Mouse (Mus musculus): ENCODE results near the gene Slirp.

Slirp gene

GRCm38 (mm10) chr12:87443700-87444122, at the start of gene Slirp, which contains the start of gene Alkbh1:
Slirp (plus strand) TSS chr12:87443896.
Alkbh1 (minus strand) TSS chr12:87444017.
- ATAC-seq (ENCODE audit: low TSS enrichment) = peak; percentile 99

GRCm38 (mm10) chr12:87394316-87394715, 49.4 kb upstream of the Slirp start:
- ATAC-seq (ENCODE audit: low TSS enrichment) = no peak

- ATAC-seq (ENCODE audit: low TSS enrichment) = no peak
These were observed 46.6 kb upstream of the Slirp start for GRCm38 (mm10) chr12:87397126-87397525.

- no peak for ATAC-seq (ENCODE audit: low TSS enrichment)
These were observed 45.8 kb upstream of the Slirp start for GRCm38 (mm10) chr12:87397811-87398417.

GRCm38 (mm10) chr12:87399119-87399819, 44.4 kb upstream of the Slirp start:
- ATAC-seq (ENCODE audit: low TSS enrichment) = no peak

- ATAC-seq (ENCODE audit: low TSS enrichment) = no peak
These were observed 41.8 kb upstream of the Slirp start for GRCm38 (mm10) chr12:87401883-87402282.

- ATAC-seq (ENCODE audit: low TSS enrichment) = no peak
These were observed 38.5 kb upstream of the Slirp start for GRCm38 (mm10) chr12:87405165-87405564.

GRCm38 (mm10) chr12:87405721-87406120, 38.0 kb upstream of the Slirp start:
- no peak for ATAC-seq (ENCODE audit: low TSS enrichment)

- ATAC-seq (ENCODE audit: low TSS enrichment) = no peak
These were observed 35.7 kb upstream of the Slirp start for GRCm38 (mm10) chr12:87407869-87408605.

- ATAC-seq (ENCODE audit: low TSS enrichment) = no peak
These were observed 34.6 kb upstream of the Slirp start for GRCm38 (mm10) chr12:87409123-87409522.

- no peak for ATAC-seq (ENCODE audit: low TSS enrichment)
These were observed 32.7 kb upstream of the Slirp start for GRCm38 (mm10) chr12:87410999-87411398.

- peak; percentile 81 for ATAC-seq (ENCODE audit: low TSS enrichment)
These were observed 30.4 kb upstream of the Slirp start for GRCm38 (mm10) chr12:87413179-87413790.

GRCm38 (mm10) chr12:87415358-87415757, 28.3 kb upstream of the Slirp start:
- no peak for ATAC-seq (ENCODE audit: low TSS enrichment)

- ATAC-seq (ENCODE audit: low TSS enrichment) = peak; percentile 52; the same call in 1 of the 2 replicates
These were observed 27.0 kb upstream of the Slirp start for GRCm38 (mm10) chr12:87416690-87417089.

- ATAC-seq (ENCODE audit: low TSS enrichment) = peak; percentile 47; the same call in 1 of the 2 replicates
These were observed 24.8 kb upstream of the Slirp start for GRCm38 (mm10) chr12:87418921-87419320.

GRCm38 (mm10) chr12:87419974-87420485, 23.7 kb upstream of the Slirp start:
- no peak for ATAC-seq (ENCODE audit: low TSS enrichment)

GRCm38 (mm10) chr12:87421708-87422507, 21.8 kb upstream of the Slirp start:
- ATAC-seq (ENCODE audit: low TSS enrichment) = no peak

GRCm38 (mm10) chr12:87423700-87424099, 20.0 kb upstream of the Slirp start:
- ATAC-seq (ENCODE audit: low TSS enrichment) = no peak

- no peak for ATAC-seq (ENCODE audit: low TSS enrichment)
These were observed 19.2 kb upstream of the Slirp start for GRCm38 (mm10) chr12:87424516-87424915.

- no peak for ATAC-seq (ENCODE audit: low TSS enrichment)
These were observed 17.2 kb upstream of the Slirp start for GRCm38 (mm10) chr12:87426354-87427031.

- no peak for ATAC-seq (ENCODE audit: low TSS enrichment)
These were observed 15.4 kb upstream of the Slirp start for GRCm38 (mm10) chr12:87428295-87428694.
